Mouse (Mus musculus) kidney, adult 2 months (tissue): ENCODE data around the gene Borcs5.

Experiments used
- CTCF ChIP-seq: fragments of 200-500 bp; conservative IDR thresholded peaks from 2 replicates; pipeline ENCODE4 v1.5.1; 2011; ENCODE audit warnings: low read depth, mild to moderate bottlenecking, control low read depth, low read length, moderate library complexity, mixed read lengths; ENCODE audit not compliant: insufficient read depth, insufficient read length
- POLR2A ChIP-seq: fragments of 200-500 bp; IDR thresholded peaks from one replicate; pipeline ENCODE4 v1.6.1; 2011; ENCODE audit warnings: low read depth, low read length, control low read depth

DNA sequence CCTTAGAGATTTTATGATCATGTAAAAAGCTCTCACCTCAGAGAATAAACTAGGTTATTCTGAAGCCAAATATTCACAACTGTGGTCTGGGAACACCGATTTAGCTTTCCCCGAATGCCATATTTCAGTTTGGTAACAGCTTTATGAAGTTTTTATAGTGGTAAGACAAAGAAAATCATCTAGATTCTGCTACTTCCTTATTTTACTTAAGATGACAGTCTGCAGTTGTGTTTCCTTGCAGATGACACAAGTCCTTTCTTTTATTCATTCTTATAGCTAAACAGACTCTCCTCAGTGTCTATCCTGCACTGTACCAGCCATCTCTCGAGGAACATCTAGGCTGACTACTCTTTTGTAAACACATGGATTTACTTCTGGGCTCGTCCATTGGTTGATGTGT is 67.2 kb downstream of the Borcs5 start:
- TF ChIP-seq CTCF = no peak
- no peak for TF ChIP-seq POLR2A
